Mouse (Mus musculus) heart, embryonic 16.5 days (tissue): Measurements from ENCODE around the gene Nemp2. TPM values are rescaled to one million over a fixed set of nuclear protein-coding genes. Genes with fewer than 3 reads are reported as not detected.
"Not testable (repeated sequence)": the region's sequence is repeated elsewhere in the genome, so short reads cannot be mapped to it uniquely, and the experiment has no call there.

ENCODE experiments used
- ATAC-seq: fragments of 200-750 bp; cut with Nextera tagmentation; replicated peaks from 2 replicates; pipeline ENCODE4 v1.8.0; 2017; ENCODE audit warnings: moderate number of reproducible peaks; ENCODE audit not compliant: insufficient read depth, low FRiP score; ENCODE audit errors: extremely low read depth
- H3K27ac ChIP-seq: fragments of 300-500 bp; sonication (generic); 2 replicates; pipeline ENCODE4 v1.5.1; 2014; ENCODE audit warnings: mild to moderate bottlenecking, low read length, control low read depth, moderate library complexity
- H3K27me3 ChIP-seq: fragments of 300-500 bp; sonication (generic); 2 replicates; pipeline ENCODE4 v1.6.1; 2014; ENCODE audit warnings: low read length, mixed read lengths; ENCODE audit not compliant: control insufficient read depth, insufficient read depth
- H3K36me3 ChIP-seq: fragments of 300-500 bp; sonication (generic); 2 replicates; pipeline ENCODE4 v1.6.1; 2014; ENCODE audit not compliant: control insufficient read depth, insufficient read depth
- H3K4me1 ChIP-seq: fragments of 300-500 bp; sonication (generic); 2 replicates; pipeline ENCODE4 v1.6.1; 2014; ENCODE audit warnings: low read length, mixed read lengths; ENCODE audit not compliant: control insufficient read depth, insufficient read depth
- H3K4me2 ChIP-seq: fragments of 300-500 bp; sonication (generic); 2 replicates; pipeline ENCODE4 v1.6.1; 2014; ENCODE audit warnings: low read depth, mild to moderate bottlenecking, control low read depth, low read length
- H3K4me3 ChIP-seq: fragments of 300-500 bp; sonication (generic); 2 replicates; pipeline ENCODE4 v1.5.1; 2014; ENCODE audit warnings: mild to moderate bottlenecking, control low read depth, low read length
- H3K9ac ChIP-seq: fragments of 300-500 bp; sonication (generic); 2 replicates; pipeline ENCODE4 v1.6.1; 2014; ENCODE audit warnings: low read length, control low read depth
- H3K9me3 ChIP-seq: fragments of 300-500 bp; sonication (generic); replicated peaks from 2 replicates; pipeline ENCODE4 v1.6.1; 2016; ENCODE audit warnings: low read length; ENCODE audit not compliant: control insufficient read depth
- WGBS: fragments of 180-500 bp; shearing (Covaris S2); extraction: QIAGEN DNeasy Blood & Tissue Kit; methylation state at CpG from one replicate; pipeline ENCODE4 v1.1.7; 2014; 5-methylcytosine and 5-hydroxymethylcytosine counted together
- polyA plus RNA-seq: library from polyadenylated mRNA; unstranded; fragments of >200 nt; fragmentation: Nextera tagmentation; extraction: Ambion mirVana; gene quantifications from 2 replicates; pipeline ENCODE4 v1.2.1, GENCODE M21; 2015

Gene Nemp2
- polyA plus RNA-seq, 1 experiment from 2014 or later, result 5.7 TPM

DNA sequence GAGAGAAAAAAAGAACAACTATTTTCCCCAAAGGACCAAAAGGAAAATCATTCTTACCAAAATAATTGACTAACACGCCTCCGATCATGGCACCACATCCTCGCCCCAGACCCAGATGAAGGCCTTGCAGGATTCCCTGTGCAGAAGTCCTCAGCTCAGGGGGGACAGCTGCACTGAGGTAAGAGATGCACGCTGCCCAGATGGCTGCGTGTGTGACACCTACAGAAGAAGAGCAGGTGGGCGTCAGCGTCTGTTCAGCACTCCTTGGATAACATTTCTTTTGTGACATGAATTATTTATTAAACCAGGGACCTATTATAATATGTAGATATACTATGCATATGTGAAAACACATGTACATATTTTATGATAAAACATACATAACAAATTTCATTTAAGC, 32.7 kb downstream of the Nemp2 start:
- Histone ChIP-seq H3K9me3 (no peaks in the 10 kb centered on the region), H3K27me3 (no peaks in the 10 kb centered on the region), H3K9ac (no peak overlapping the region), H3K4me2 (no peak overlapping the region), H3K27ac (no peak overlapping the region), H3K36me3 (peaks cover 4% of the 10 kb centered on the region; the same call in 1 of the 2 replicates), H3K4me1 (no peaks in the 10 kb centered on the region), H3K4me3 (no peak overlapping the region)
- 94% methylated on average over 7 of the region's 7 CpGs for WGBS
- ATAC-seq, result no peak

DNA sequence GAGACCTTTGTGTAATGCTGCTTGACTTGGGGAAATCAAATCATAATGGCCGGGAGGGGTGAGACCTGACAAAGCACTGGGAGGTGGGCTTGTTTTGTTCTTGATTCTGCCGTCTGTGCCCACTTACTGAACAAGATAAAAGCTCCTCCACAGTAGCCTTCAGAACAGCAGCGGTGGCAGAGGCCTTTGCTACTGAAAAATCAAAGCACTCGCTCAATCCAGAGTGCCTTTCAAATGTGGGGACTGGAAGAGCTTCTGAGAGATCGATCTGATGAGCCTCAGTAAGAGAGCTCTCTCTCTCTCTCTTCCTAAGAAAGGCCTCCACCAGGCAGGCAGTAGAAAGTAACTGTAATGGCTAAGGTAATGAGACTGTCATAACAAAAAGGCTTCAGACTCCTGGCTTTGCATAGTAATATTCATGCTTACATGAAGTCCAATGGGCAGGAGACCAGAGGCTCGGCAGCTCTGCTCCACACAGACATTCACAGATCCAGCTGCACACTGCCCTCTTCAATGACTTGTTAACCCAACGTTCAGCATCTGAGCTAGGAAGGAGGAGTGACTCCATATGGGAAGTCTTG, 38.3 kb downstream of the Nemp2 start:
- Histone ChIP-seq H3K4me1 (peaks cover 4% of the 10 kb centered on the region), H3K27me3 (no peaks in the 10 kb centered on the region), H3K4me2 (no peak overlapping the region), H3K36me3 (no peaks in the 10 kb centered on the region), H3K4me3 (no peak overlapping the region), H3K27ac (no peak overlapping the region), H3K9me3 (no peaks in the 10 kb centered on the region; the same call in 1 of the 2 replicates), H3K9ac (peak overlapping the region; percentile 43; the same call in 1 of the 2 replicates)
- no peak for ATAC-seq
- 38% methylated on average over 7 of the region's 7 CpGs for WGBS

DNA sequence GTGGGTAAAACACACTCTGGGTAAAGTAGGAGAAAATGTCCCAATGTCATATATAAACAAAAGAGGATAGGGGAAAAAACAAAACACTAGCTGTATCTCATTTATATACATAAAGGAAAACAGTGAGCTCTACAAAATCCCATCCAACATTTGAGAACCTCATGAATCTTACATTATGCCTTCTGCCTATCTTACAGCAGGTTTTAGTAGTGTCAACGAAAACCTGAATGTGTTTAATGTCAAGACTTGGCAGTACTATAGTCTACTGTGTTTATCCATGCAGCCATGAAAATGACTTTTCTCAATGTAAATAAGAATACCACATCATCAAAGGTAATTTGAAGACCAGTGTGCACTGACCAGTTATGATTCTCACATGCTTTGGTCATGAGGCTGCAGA, 39.4 kb downstream of the Nemp2 start:
- H3K4me1 ChIP-seq, result peaks cover 4% of the 10 kb centered on the region
- H3K4me3 ChIP-seq, result no peak overlapping the region
- no peak overlapping the region for H3K9ac ChIP-seq
- H3K36me3 ChIP-seq, result no peaks in the 10 kb centered on the region
- no peak overlapping the region for H3K4me2 ChIP-seq
- no peak for ATAC-seq
- no peaks in the 10 kb centered on the region; the same call in 1 of the 2 replicates for H3K9me3 ChIP-seq
- 74% methylated on average over 1 of the region's 1 CpGs for WGBS
- no peaks in the 10 kb centered on the region for H3K27me3 ChIP-seq
- no peak overlapping the region for H3K27ac ChIP-seq

DNA sequence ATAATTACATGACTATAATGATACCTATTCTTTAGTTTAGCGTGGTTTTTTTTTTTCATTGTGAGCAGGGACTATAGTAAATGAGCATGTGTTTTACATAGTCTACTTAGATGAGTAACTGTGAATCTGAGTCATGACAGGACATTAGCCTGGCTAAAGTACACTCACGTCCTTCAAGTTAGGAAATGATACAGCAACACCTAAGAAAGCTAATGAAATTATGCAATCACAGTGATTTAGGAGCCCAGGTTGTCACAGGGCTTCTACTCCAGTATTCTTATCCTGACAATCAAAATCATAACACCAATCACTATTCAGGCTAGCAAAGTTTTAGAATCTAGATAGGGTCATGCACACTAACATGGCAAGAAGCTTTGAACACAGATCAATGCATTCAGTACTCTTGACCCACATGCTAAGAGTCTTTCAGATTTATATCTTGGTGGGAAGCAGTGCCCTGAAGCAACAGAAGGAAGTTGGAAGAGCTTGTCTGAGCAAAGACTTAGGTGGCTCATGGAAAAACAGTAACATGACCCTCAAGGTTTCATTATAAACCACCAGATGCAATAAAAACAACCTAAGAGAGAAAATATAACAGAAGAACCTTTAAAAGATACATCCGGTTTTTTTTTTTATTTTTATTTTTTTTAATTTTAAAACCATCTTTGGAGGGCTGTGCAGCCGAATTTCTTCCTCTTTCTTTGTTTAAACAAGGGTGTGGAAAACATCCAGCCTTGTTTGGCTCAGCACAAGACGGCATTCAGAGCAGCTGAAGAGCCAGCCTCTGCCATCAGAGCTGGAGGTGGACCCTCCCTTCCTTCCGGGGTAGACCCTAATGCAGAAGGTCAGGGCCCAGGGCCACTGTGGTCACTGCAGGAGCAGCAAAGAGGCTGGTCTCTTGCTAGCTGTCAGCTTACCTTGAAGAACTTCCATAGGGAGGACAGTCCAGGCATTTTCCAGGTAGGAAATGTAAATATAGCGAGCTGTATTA, 45.4 kb downstream of the Nemp2 start:
- Histone ChIP-seq H3K9me3 (no peaks in the 10 kb centered on the region; the same call in 1 of the 2 replicates), H3K27ac (peak overlapping the region; percentile 88), H3K27me3 (no peaks in the 10 kb centered on the region), H3K36me3 (no peaks in the 10 kb centered on the region), H3K4me1 (peaks cover 15% of the 10 kb centered on the region), H3K9ac (no peak overlapping the region), H3K4me3 (no peak overlapping the region), H3K4me2 (no peak overlapping the region)
- ATAC-seq, result peak; percentile 71
- 51% methylated on average over 7 of the region's 7 CpGs for WGBS

DNA sequence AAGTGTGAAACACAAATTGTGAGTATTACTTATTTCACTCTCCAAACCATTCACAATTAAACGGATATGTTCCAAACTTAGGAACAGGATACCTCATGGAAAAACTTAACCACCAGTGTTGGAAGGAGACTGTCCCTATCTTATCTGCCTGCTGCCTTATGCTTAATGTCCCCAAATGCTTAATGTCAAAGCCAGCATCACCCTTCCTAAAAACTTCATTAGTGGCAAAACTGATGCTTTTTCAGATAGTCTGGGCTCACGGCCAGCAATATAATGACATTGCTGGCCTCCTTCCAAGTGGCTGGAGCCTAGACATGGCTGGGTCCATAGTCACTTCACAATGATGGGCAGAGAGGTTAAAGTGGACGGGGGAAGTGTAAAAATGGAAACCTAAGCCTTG, 46.1 kb downstream of the Nemp2 start:
- Histone ChIP-seq H3K36me3 (no peaks in the 10 kb centered on the region), H3K9me3 (no peaks in the 10 kb centered on the region; the same call in 1 of the 2 replicates), H3K4me3 (no peak overlapping the region), H3K4me2 (no peak overlapping the region), H3K4me1 (peaks cover 17% of the 10 kb centered on the region), H3K27ac (no peak overlapping the region; the same call in 1 of the 2 replicates), H3K27me3 (no peaks in the 10 kb centered on the region), H3K9ac (no peak overlapping the region)
- peak; percentile 88 for ATAC-seq
- WGBS, result 11% methylated on average over 3 of the region's 3 CpGs

DNA sequence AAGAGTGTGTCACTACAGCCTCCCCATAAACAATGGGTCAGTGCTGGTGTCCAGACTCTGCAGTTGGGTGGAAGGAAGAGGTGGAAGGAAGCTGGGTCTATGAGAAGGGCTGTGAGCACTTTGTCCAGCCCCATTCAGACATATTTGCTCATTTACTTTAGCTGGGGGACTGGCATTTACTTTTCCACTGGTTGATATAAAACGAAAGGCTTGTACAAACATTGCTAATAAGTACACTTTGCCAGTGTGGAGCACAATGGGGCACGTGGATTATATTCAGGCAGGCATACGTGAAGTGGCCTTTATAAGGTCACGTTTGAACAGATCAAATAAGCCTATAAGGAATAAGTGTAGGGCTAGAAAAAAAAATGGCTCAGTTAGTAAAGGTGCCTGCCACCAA, 53.0 kb downstream of the Nemp2 start:
- no peaks in the 10 kb centered on the region for H3K27me3 ChIP-seq
- H3K9me3 ChIP-seq, result no peaks in the 10 kb centered on the region
- no peak overlapping the region for H3K4me2 ChIP-seq
- no peak overlapping the region for H3K9ac ChIP-seq
- H3K4me3 ChIP-seq, result no peak overlapping the region
- WGBS, result 71% methylated on average over 4 of the region's 4 CpGs
- ATAC-seq, result no peak
- H3K4me1 ChIP-seq, result peaks cover 11% of the 10 kb centered on the region; the same call in 1 of the 2 replicates
- no peak overlapping the region for H3K27ac ChIP-seq
- no peaks in the 10 kb centered on the region for H3K36me3 ChIP-seq

DNA sequence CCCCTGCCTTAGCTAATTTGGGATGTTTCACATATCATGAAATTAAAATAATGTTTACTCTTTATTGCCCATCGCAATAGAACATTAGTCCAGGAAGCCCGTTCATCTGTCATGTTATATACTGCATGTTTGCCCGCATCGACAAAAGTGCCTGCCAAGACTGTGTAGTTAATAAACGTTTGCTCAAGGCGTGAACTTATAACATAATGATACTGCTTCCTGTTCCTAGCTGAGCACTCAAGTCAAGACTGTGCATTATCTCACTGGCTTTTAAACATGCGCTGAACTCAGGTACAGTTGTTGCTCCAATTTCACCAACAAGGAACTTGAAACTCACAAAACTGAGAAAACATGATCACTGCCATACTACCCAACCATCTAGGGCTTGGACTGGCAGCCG, 57.1 kb downstream of the Nemp2 start:
- no peaks in the 10 kb centered on the region for H3K27me3 ChIP-seq
- H3K36me3 ChIP-seq, result no peaks in the 10 kb centered on the region
- no peak for ATAC-seq
- H3K4me1 ChIP-seq, result peaks cover 2% of the 10 kb centered on the region; the same call in 1 of the 2 replicates
- no peak overlapping the region for H3K9ac ChIP-seq
- no peaks in the 10 kb centered on the region for H3K9me3 ChIP-seq
- H3K4me2 ChIP-seq, result no peak overlapping the region
- 77% methylated on average over 8 of the region's 8 CpGs for WGBS
- H3K4me3 ChIP-seq, result no peak overlapping the region
- H3K27ac ChIP-seq, result no peak overlapping the region

DNA sequence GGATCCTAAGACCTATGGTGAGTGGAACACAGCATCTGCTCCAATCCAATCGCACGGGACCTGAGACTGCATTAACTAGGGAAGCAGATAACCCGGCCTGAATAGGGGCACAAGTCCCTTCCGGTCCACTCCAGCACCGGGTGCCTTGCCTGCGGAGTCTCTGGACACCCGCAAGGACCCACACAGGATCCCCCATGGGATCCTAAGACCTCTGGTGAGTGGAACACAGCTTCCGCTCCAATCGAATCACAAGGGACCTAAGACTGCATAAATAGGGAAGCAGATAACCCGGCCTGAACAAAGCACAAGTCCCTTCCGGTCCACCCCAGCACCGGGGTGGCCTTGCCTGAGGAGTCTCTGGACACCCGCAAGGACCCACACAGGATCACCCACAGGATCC, 64.0 kb downstream of the Nemp2 start:
- not testable (repeated sequence) for ATAC-seq, H3K4me1 ChIP-seq, H3K9ac ChIP-seq, H3K9me3 ChIP-seq, H3K36me3 ChIP-seq, H3K27me3 ChIP-seq, H3K4me3 ChIP-seq, H3K27ac ChIP-seq, H3K4me2 ChIP-seq
- 94% methylated on average over 13 of the region's 13 CpGs for WGBS
